Mouse (Mus musculus): Measurements from ENCODE around the gene Mier1. TPM values are rescaled to one million over a fixed set of nuclear protein-coding genes. Genes with fewer than 3 reads are reported as not detected.

Mier1 gene
- total RNA-seq, 2 experiments from 2014 or later: 41.1 to 43.6 TPM

Other genes starting within 250 kb of the Mier1 start
- under 1 TPM; 0.50 to 0.59 TPM for gene Tctex1d1, start 135.8 kb upstream of the Mier1 start, total RNA-seq (2021)
- 1 to 10 TPM in 1 of 2 experiments, not detected in 1; 1.2 TPM for gene Insl5, start 87.5 kb upstream of the Mier1 start, total RNA-seq (2021)
- gene Wdr78, start 165 bp downstream of the Mier1 start, total RNA-seq (2021): 10 to 100 TPM; 10.6 to 17.4 TPM
- 10 to 100 TPM; 10.2 to 15.3 TPM for gene Slc35d1, start 100.8 kb downstream of the Mier1 start, total RNA-seq (2021)
- gene 4921539E11Rik, start 176.5 kb downstream of the Mier1 start, total RNA-seq (2021): not detected
- 1 to 10 TPM; 7.1 to 7.2 TPM for gene Oma1, start 199.4 kb downstream of the Mier1 start, total RNA-seq (2021)